Comparison of ENCODE assay signal across 24 mouse cellular contexts in genomic region chr6:22231244-22231643, GRCm38 (mm10). TPM values are rescaled to one million over a fixed set of nuclear protein-coding genes. Genes with fewer than 3 reads are reported as not detected.
A peak's percentile ranks its signal among the peaks of the same experiment; 100 is the strongest.
DNase-seq lines count a peak whose midpoint lies in the region; ATAC-seq and TF ChIP-seq lines count a peak whose summit lies in the region.
"Had no signal": no experiment of that assay in that cellular context is flagged by ENCODE, and none has a peak within 500 bp of the region (broad histone marks: within the 10 kb centered on the region; RNA-seq: fewer than 3 reads in every experiment).

No protein-coding gene starts in this region.

- peak; percentile 87 for DNase-seq in 416B (ENCODE audit: low read depth)
- no peak for DNase-seq in lung, adult 2 months
- no peak for DNase-seq in adrenal gland, postnatal 10 days
- no peak for DNase-seq in heart, postnatal 4 days
- DNase-seq: adrenal gland, adult 2 months; adrenal gland, postnatal 25 days; B cell, adult 2 months; cerebellum, adult 11-12 months; cerebellum, adult 8-10 months; cerebellum, postnatal 14 days; gastrocnemius, postnatal 10 days; gastrocnemius, postnatal 36 days; heart, adult 11 months had no signal

- H3K36me3 ChIP-seq in macrophage (ENCODE audit: inconsistent target), result no peaks in the 10 kb centered on the region
- H3K36me3 ChIP-seq: forebrain, embryonic 10.5 days had no signal

- peak; percentile 60 for ATAC-seq in common myeloid progenitor, adult 5-6 weeks (replicated peaks; ENCODE audit: low read depth, poor library complexity, severe bottlenecking)
- ATAC-seq in megakaryocyte progenitor cell, adult 5-6 weeks (replicated peaks; ENCODE audit: poor library complexity), result peak; percentile 55
- ATAC-seq: forebrain, embryonic 13.5 days; forebrain, embryonic 16.5 days; hindbrain, postnatal 0 days; inflammation-experienced regulatory T-cells, adult 6 months; intestine, embryonic 16.5 days had no signal

- H3K27ac ChIP-seq in macrophage, result peak overlapping the region; percentile 53
- H3K27ac ChIP-seq: forebrain, embryonic 10.5 days; forebrain, embryonic 13.5 days; hindbrain, embryonic 14.5 days; hindbrain, postnatal 0 days had no signal

- H3K79me2 ChIP-seq in macrophage (ENCODE audit: inconsistent target), result no peaks in the 10 kb centered on the region

- WGBS in macrophage (ENCODE audit: missing documents), result 48% methylated on average over 3 of the region's 3 CpGs
- 74% methylated on average over 3 of the region's 3 CpGs for WGBS in lung, adult 2 months

- no peak for TF ChIP-seq POLR2A in lung, adult 2 months (IDR thresholded peaks at IDR 0.05; ENCODE audit: borderline replicate concordance, extremely low read depth, low read depth, low read length)

- no peak overlapping the region for H3K4me3 ChIP-seq in macrophage (ENCODE audit: inconsistent target)
- no peak overlapping the region for H3K4me3 ChIP-seq in lung, adult 2 months (replicated peaks; ENCODE audit: extremely low read depth, low read depth, low read length)
- H3K4me3 ChIP-seq: forebrain, embryonic 10.5 days; forebrain, embryonic 13.5 days had no signal

- H3K4me1 ChIP-seq in lung, adult 2 months (ENCODE audit: control insufficient read depth, insufficient read depth, low read length), result no peaks in the 10 kb centered on the region
- H3K4me1 ChIP-seq: forebrain, embryonic 10.5 days; forebrain, embryonic 13.5 days had no signal

- TF ChIP-seq CTCF in lung, adult 2 months (IDR thresholded peaks at IDR 0.05; ENCODE audit: insufficient read depth, low read length), result no peak

RNA-seq across cellular contexts. Expression of gene Wnt16, which starts 56.8 kb away (rescaled TPM):
- not detected in 2 replicates for total RNA-seq in common myeloid progenitor, adult 5-6 weeks (2017)
- under 1 TPM in 1 of 26 experiments, not detected in 25; 0.79 TPM for total RNA-seq in macrophage (2018; cell fraction: chromatin; rRNA removed)
- total RNA-seq in macrophage (2018; cell fraction: cytosol; rRNA removed), result not detected
- total RNA-seq in macrophage (2018; cell fraction: nucleus; rRNA removed), result not detected
- not detected in 3 replicates for polyA plus RNA-seq in macrophage (2018)
- not detected in 2 replicates for total RNA-seq in megakaryocyte progenitor cell, adult 5-6 weeks (2015)
- total RNA-seq in megakaryocyte progenitor cell, adult 5-6 weeks (2017), result not detected in 2 replicates
- polyA plus RNA-seq in lung, adult 2 months (2012; rRNA removed), result 0.19 and 0.54 TPM in 2 replicates
- total RNA-seq in adrenal gland, postnatal 10 days (2021), result 1 to 10 TPM in 1 of 2 experiments, under 1 TPM in 1; 0.69 to 2.5 TPM
- 1 to 10 TPM; 1.1 TPM for total RNA-seq in heart, postnatal 4 days (2021)
- total RNA-seq: adrenal gland, adult 2 months; adrenal gland, postnatal 25 days; MEL had no signal
- polyA plus RNA-seq: forebrain, embryonic 13.5 days had no signal
